Mouse (Mus musculus): Measurements from ENCODE around the gene Lin54.

Gene Lin54

GRCm38 (mm10) chr5:100500458-100500961 is at the start of gene Lin54:
TSS of gene Lin54 (minus strand) at chr5:100500639.
- DNase-seq (ENCODE audit: extremely low read depth, insufficient read length, low spot score), result peak; percentile 77

DNA sequence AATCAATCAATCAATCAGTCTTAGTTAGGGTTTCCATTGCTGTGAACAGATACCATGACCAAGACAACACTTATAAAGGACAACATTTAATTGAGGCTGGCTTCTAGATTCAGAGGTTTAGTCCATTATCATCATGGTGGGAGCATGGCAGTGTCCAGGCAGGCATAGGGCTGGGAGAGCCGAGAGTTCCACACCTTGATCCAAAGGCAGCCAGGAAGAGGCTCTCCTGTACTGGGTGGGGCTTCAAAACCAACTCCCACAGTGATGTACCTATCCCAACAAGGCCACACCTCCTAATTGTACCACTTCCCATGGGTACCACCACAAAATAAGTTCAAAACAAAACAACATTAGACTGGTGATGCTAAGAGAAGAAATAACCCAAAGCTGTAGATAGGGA is 49.7 kb upstream of the Lin54 start:
- no peak for DNase-seq (ENCODE audit: extremely low read depth, insufficient read length, low spot score)

- no peak for DNase-seq (ENCODE audit: extremely low read depth, insufficient read length, low spot score)
Observed at GRCm38 (mm10) chr5:100549311-100549710, 48.9 kb upstream of the Lin54 start.

DNA sequence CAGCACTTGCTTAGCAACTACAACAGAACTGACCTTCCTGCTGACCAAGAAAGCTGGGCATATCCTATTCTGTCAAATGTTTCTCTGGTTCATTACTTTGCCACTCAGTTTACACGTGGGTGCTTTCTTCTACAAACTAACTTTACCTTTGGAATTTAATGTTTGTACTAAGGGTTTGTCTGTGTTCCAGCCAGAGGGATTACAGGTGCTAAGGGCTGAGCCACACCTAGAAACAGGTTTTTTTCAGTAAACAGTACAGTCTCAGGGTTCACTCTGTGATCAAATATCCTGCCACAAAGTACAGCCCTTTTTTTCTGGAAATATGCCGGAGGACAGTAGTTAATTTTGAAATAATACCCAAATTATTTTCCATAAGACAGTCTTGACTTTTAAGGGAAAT is 47.8 kb upstream of the Lin54 start:
- no peak for DNase-seq (ENCODE audit: extremely low read depth, insufficient read length, low spot score)

GRCm38 (mm10) chr5:100546294-100547080 is 46.0 kb upstream of the Lin54 start:
- DNase-seq (ENCODE audit: extremely low read depth, insufficient read length, low spot score), result no peak

GRCm38 (mm10) chr5:100536638-100537037 is 36.2 kb upstream of the Lin54 start:
- DNase-seq (ENCODE audit: extremely low read depth, insufficient read length, low spot score), result no peak

DNA sequence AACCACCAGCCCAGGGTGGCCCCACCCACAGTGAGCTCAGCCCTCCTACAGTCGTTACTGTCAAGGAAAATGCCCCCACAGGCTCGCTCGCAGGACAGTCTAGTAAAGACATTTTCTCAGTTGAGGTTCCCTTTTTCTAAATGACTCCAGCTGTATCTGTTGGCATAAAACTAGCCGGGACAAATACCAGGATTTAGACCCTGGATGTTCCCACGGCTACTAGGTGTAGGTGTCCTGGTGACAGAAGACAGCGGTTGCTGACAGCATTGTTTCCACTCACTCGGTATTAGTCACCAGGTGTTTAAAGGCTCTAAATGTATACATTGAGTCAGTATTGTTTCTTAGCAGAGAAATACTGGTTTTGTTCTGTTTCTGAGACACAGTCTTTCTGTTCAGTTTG is 35.4 kb upstream of the Lin54 start:
- no peak for DNase-seq (ENCODE audit: extremely low read depth, insufficient read length, low spot score)

DNA sequence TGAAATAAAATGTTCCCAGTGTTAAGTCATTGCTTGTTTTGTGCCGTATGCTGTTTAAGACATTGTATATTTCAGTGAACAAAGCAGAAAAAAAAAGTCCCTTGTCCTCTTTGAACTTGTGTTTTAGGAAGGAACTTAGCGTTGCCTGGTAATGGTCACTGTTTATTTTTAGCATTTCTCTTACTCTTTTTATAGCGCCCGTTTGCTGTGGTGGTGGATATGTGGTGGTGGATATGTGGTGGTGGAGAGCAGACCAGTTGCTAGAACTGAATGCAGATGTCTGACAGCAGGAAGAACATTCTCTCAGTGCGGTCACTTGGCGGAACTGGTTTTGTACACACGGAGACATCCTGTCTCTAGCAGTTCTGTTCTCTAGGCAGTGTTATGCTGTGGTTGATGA is 25.7 kb upstream of the Lin54 start:
- DNase-seq (ENCODE audit: extremely low read depth, insufficient read length, low spot score), result no peak

GRCm38 (mm10) chr5:100525620-100526019 is 25.2 kb upstream of the Lin54 start:
- no peak for DNase-seq (ENCODE audit: extremely low read depth, insufficient read length, low spot score)

DNA sequence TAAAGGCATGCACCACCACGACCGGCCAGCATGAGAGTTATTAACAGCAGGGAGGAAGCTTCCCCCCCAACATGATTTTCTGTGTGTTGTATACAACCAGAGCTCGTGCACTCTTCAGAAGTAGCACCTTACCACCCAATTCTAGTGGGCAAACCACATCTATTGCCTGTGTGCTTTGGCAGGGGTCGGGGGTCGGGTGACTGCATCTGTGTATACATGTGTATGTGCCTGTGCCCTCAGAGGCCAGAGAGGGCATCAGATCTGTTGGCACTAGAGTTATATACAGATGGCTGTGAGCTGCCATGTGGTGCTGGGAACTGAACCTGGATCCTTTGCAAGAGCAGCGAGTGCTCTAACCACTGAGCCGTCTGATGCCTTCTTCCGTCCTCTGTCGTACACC is 24.5 kb upstream of the Lin54 start:
- no peak for DNase-seq (ENCODE audit: extremely low read depth, insufficient read length, low spot score)

- DNase-seq (ENCODE audit: extremely low read depth, insufficient read length, low spot score), result no peak
Observed at GRCm38 (mm10) chr5:100523331-100523730, 22.9 kb upstream of the Lin54 start.

DNA sequence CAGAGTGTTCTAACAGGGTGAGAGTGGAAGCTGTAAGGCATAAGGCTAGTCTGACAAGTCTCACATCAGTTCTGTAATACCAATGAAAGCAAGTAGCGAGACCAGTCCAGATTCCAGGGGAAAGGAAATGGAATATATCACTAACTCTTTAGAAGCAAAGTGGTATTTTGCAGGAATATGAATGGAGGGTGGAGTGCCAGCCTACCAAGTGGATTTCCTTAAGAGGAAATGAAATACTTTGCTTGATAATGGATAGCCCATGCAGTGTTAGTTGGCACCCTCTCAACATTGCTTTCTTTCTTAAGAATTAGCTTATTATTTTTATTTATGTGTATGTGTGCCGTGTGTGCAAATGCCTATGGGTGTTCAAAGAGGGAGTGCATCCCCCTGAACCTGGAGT is 19.8 kb upstream of the Lin54 start:
- DNase-seq (ENCODE audit: extremely low read depth, insufficient read length, low spot score), result no peak

DNA sequence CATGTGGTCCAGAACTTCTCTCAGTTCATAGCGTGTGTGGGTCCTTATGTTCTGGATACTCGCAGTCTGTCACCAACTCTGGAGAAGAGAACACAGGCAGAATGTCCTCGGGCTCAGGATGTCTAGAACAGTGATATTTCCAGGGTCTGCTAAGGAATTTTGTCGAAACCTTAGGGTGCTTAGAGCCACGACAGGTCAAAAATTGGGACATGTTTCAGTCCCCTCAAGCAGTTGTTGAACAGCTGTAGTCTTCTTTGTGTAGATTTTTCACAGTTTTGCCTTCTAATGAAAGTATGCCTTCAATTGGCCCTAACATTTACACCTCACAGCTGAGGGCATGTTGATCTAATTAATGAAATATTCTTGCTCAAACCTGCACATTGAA is 18.6 kb upstream of the Lin54 start:
- no peak for DNase-seq (ENCODE audit: extremely low read depth, insufficient read length, low spot score)

DNA sequence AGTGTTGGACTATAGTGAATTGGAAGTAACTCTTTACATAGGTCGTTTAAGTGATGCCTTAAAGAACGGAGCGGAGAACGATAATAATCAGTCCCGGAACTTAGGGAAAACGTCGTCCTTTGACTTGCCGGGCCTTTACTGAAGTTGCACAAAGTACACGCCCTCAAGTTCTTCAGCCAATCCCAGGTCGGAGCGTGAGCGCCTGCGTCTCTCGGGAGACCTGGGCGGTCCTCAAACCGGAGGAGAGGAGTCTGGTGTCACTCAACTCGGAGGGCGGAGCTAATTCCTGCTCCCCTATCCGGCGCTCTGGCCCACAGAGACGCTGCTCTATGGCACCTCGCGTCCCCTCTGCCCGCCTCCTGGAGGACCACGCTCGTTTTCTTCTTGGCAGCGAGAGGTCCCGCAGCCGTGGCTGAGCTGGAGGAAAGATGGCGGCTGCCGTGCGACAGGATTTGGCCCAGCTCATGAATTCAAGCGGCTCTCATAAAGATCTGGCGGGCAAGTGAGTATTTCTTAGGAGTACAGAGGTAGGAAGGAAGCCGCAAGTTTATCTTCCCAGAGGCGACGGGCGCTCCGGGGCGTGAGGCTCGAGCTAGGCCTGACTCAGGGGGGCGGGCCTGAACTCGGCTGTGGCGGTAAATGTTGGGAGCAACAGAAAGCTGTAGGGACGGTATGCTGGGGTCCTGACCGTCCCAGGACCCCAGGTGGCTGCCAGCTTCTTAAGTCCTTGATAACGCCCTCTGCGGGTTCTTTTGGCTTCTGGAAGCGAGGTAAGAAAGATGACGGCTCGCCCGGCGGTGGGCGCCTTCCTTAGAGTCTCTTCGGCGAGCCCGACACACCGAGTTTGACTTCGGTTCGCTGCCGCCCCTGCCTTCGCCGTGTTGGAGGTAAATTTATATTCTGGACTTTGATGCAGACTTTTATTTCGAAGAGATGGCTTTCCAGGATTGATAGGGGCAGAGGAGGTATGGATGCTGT is 17.9 kb upstream of the Lin54 start, which contains the start of gene Cops4:
Gene Cops4, plus strand, starts transcription at position 261 of the 978 bp plus-strand sequence.
- DNase-seq (ENCODE audit: extremely low read depth, insufficient read length, low spot score), result peak; percentile 96

GRCm38 (mm10) chr5:100512576-100512975 is 12.1 kb upstream of the Lin54 start:
- DNase-seq (ENCODE audit: extremely low read depth, insufficient read length, low spot score), result no peak

DNA sequence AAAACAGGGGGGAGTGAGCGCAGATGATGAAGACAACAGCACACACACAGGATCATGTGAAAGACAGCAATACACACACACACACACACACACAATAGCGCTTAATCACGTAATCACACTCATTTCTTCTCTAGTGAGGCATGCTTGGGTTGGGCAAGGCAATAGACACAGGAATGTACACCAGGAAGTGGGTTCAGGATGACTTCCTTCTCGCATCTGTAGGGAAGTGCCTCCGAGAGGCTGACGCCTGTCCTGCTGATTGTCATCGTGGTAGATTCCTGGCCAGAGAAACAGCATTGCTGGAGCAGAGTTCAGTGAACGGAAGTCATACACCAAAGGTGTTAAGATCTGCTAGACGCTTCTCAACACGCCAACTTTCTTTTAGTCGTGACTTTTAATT is 8.8 kb upstream of the Lin54 start:
- DNase-seq (ENCODE audit: extremely low read depth, insufficient read length, low spot score), result no peak

- DNase-seq (ENCODE audit: extremely low read depth, insufficient read length, low spot score), result no peak
Observed at GRCm38 (mm10) chr5:100501267-100501666, 828 bp upstream of the Lin54 start.

- peak; percentile 48 for DNase-seq (ENCODE audit: extremely low read depth, insufficient read length, low spot score)
Observed at GRCm38 (mm10) chr5:100499831-100500304, 571 bp downstream of the Lin54 start.

DNA sequence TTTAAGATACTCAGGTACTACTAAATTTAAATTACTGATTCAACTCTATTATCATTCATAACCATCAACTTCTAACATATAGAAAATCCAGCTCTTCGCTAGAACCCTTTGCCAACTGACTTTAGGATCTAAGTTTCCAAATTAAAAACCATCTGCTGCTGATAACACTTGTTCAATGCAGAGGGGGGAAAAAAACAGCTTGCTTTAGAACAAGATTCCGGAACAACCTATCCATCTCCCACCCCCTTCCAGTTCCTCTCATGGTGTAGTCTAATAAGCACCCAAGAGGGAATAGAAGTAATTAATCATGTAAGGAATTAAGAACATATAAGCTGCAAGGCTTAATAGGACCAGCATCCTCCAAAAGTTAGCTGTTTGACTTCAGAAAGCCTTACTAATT is 1.2 kb downstream of the Lin54 start:
- DNase-seq (ENCODE audit: extremely low read depth, insufficient read length, low spot score), result no peak

GRCm38 (mm10) chr5:100498436-100499180 is 1.8 kb downstream of the Lin54 start:
- DNase-seq (ENCODE audit: extremely low read depth, insufficient read length, low spot score), result peak; percentile 86

GRCm38 (mm10) chr5:100491704-100492103 is 8.7 kb downstream of the Lin54 start:
- no peak for DNase-seq (ENCODE audit: extremely low read depth, insufficient read length, low spot score)

All from 3134 (cell line).